Mouse (Mus musculus) central nervous system, embryonic 14 days (tissue): Measurements from ENCODE around the gene Tfdp2. TPM values are rescaled to one million over a fixed set of nuclear protein-coding genes. Genes with fewer than 3 reads are reported as not detected.

Experiments used
- polyA plus RNA-seq: library from polyadenylated mRNA; depleted of rRNA; stranded (reverse); fragments of >200 nt; gene quantifications from 2 replicates; pipeline ENCODE4 v1.2.3, GENCODE M21; 2012; rRNA removed

Tfdp2 gene
- 18.7 and 21.7 TPM in 2 replicates for polyA plus RNA-seq

GRCm38 (mm10) chr9:96195885-96196622 is at the start of gene Tfdp2:
Gene Tfdp2 (plus strand): TSS chr9:96196275.

GRCm38 (mm10) chr9:96364141-96364838 is 168.2 kb downstream of the Tfdp2 start, which contains the start of gene Atp1b3:
Gene Atp1b3 (minus strand): TSS chr9:96364442.

Other genes starting within 250 kb of the Tfdp2 start
- 14.9 TPM in 2 replicates for gene Xrn1, start 241.5 kb upstream of the Tfdp2 start, polyA plus RNA-seq
- gene Gk5, start 76.9 kb upstream of the Tfdp2 start, polyA plus RNA-seq: 3.3 and 4.4 TPM in 2 replicates
- gene Atp1b3, start 168.2 kb downstream of the Tfdp2 start, polyA plus RNA-seq: 73.1 and 86.0 TPM in 2 replicates